Mouse (Mus musculus): ENCODE results near the gene Cd244a. TPM values are rescaled to one million over a fixed set of nuclear protein-coding genes. Genes with fewer than 3 reads are reported as not detected.

Cd244a gene
- polyA plus RNA-seq, 1 experiment from 2014 or later, result not detected

DNA sequence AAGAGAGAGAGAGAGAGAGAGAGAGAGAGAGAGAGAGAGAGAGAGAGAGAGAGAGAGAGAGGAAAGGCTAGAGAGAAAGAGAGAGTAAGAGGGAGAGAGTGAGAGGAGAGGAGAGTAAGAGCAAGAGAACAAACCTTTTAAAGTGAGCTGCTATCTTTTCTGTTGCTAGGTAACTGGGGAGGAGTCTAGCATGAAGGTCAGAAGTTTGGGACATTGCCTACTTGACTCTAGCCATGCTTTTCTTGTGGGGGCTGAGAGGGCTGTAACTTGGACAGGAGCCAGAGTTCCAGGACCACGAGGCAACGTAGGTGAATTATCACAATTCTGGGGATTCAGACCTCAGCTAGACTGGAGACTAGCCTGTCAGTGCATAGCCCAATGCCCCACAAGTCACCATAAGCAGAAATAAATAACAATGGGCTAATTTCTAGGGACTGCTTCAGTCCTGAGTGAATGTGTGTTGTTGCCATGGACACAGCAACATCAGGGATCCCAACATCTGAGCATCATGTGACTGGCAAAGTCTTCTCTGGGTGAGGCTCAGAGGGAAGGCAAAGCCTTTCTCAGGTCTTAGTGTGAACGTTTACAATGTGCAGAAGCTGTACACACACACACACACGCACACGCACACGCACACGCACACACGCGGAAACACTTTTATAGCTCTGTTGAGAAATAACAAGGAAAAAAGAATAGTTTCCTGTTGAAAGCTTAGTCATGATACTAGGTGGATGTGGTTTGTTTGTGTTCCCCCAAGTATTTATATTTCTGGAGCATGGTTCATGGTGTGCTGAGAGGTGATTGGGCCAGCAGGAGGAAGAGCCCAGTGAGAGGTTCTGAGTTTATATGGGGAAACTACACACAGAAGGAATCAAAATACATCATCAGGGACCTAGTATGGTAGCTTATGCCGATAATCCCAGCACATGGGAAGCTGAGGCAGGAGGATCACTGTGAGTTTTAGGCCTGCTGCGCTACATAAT lies 5.3 kb upstream of the Cd244a start:
- H3K4me1 ChIP-seq, result no peaks in the 10 kb centered on the region
- H3K36me3 ChIP-seq (ENCODE audit: poor library complexity, severe bottlenecking), result no peaks in the 10 kb centered on the region
- H3K27me3 ChIP-seq, result no peaks in the 10 kb centered on the region
- H3K9ac ChIP-seq, result no peak overlapping the region
- H3K27ac ChIP-seq, result no peak overlapping the region
- no peak overlapping the region for H3K4me3 ChIP-seq
- 85% methylated on average over 11 of the region's 11 CpGs for WGBS
- H3K9me3 ChIP-seq (replicated peaks), result no peaks in the 10 kb centered on the region
- H3K4me2 ChIP-seq, result no peak overlapping the region
- no peak for ATAC-seq

DNA sequence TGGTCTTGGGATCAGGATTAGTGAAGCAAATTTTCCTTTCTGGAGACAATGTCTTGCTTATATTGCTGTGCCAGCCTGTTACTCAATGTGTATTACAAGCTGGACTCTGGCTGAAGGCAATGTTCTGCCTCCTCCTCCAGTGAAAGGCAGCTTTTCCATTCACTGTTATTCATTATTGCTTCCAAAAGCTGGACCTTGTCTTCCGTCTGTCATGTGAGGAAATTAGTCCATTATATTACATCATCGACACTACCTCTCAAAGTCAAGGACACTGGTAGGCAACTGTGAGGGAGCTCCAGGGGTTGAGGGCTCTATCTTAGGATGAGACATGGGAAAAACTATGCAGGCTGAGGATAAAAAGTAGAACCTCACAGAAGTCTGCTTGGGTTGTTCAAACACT lies 2.6 kb upstream of the Cd244a start:
- no peak for ATAC-seq
- Histone ChIP-seq H3K27me3 (no peaks in the 10 kb centered on the region), H3K36me3 (ENCODE audit: poor library complexity, severe bottlenecking) (no peaks in the 10 kb centered on the region), H3K4me1 (no peaks in the 10 kb centered on the region), H3K27ac (no peak overlapping the region), H3K9me3 (replicated peaks) (no peaks in the 10 kb centered on the region), H3K4me3 (no peak overlapping the region), H3K4me2 (no peak overlapping the region), H3K9ac (no peak overlapping the region)
- 85% methylated on average over 2 of the region's 2 CpGs for WGBS

DNA sequence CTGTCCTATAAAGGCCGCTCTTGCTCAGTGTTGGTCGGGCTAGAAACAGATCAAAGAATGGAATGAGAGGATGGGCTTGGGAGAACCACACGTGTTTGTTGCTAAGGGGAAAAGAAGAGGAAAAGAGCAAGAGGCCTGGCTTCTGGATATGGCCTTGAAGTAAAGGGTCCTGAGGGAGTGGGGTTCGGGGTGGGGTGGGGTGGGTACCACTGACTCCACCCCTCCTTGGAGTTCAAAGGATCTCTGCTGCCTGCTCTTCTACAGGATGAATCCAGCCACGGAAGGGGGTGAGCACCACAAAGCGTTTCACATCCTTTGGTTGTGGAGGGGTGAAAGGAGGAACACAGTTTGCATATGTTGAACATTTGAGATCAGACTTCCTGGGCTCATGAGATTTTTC lies 586 bp upstream of the Cd244a start:
- ATAC-seq, result no peak
- Histone ChIP-seq H3K27me3 (no peaks in the 10 kb centered on the region), H3K27ac (no peak overlapping the region), H3K4me1 (no peaks in the 10 kb centered on the region), H3K4me3 (no peak overlapping the region), H3K9ac (no peak overlapping the region), H3K4me2 (no peak overlapping the region), H3K36me3 (ENCODE audit: poor library complexity, severe bottlenecking) (no peaks in the 10 kb centered on the region), H3K9me3 (replicated peaks) (no peaks in the 10 kb centered on the region)
- WGBS, result 78% methylated on average over 6 of the region's 6 CpGs

DNA sequence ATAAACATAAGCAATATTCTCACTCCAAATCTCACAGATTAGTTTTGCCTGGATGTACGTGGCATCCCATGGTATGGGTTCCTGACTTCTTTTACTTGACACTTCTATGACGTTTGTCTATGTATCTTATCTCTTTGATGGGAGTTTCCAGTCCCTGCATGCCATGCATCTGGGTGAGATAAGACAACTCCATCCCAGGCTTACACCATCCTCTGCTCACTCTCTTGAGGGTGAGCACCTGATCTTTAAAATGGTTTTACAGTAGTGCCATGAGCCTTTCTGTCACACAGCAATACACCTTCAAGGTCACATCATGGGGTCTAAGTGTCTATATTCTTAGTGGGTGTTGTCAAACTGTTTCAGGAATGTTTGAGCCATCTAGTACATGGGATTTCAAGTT lies 1.3 kb downstream of the Cd244a start:
- 81% methylated on average over 2 of the region's 2 CpGs for WGBS
- no peak overlapping the region for H3K27ac ChIP-seq
- no peaks in the 10 kb centered on the region for H3K9me3 ChIP-seq (replicated peaks)
- ATAC-seq, result no peak
- no peak overlapping the region for H3K4me2 ChIP-seq
- no peaks in the 10 kb centered on the region for H3K27me3 ChIP-seq
- H3K4me1 ChIP-seq, result no peaks in the 10 kb centered on the region
- no peak overlapping the region for H3K9ac ChIP-seq
- no peaks in the 10 kb centered on the region for H3K36me3 ChIP-seq (ENCODE audit: poor library complexity, severe bottlenecking)
- H3K4me3 ChIP-seq, result no peak overlapping the region

DNA sequence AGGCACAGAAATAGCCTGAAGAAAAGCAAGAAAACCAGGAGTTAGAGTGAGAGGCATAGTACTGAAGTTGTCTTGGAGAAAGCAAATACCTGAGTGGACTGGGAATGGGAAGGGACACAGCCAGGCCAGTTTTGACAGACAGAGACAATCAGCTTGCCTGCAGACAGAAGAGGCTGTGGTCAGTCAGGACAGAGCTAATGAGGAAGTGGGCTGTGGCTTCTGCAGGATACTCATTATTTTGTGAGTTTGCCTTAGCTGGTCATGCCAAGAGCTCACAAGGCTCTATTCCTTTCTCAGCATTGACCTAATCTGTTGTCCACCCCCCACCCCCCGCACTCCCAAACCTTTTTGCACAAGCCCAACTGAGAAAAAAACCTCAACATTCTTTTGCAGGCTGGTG lies 2.2 kb downstream of the Cd244a start:
- H3K4me1 ChIP-seq, result no peaks in the 10 kb centered on the region
- no peaks in the 10 kb centered on the region for H3K36me3 ChIP-seq (ENCODE audit: poor library complexity, severe bottlenecking)
- H3K27me3 ChIP-seq, result no peaks in the 10 kb centered on the region
- H3K27ac ChIP-seq, result no peak overlapping the region
- ATAC-seq, result no peak
- no peaks in the 10 kb centered on the region for H3K9me3 ChIP-seq (replicated peaks)
- no peak overlapping the region for H3K4me2 ChIP-seq
- WGBS, result 90% methylated on average over 1 of the region's 1 CpGs
- H3K9ac ChIP-seq, result no peak overlapping the region
- H3K4me3 ChIP-seq, result no peak overlapping the region

DNA sequence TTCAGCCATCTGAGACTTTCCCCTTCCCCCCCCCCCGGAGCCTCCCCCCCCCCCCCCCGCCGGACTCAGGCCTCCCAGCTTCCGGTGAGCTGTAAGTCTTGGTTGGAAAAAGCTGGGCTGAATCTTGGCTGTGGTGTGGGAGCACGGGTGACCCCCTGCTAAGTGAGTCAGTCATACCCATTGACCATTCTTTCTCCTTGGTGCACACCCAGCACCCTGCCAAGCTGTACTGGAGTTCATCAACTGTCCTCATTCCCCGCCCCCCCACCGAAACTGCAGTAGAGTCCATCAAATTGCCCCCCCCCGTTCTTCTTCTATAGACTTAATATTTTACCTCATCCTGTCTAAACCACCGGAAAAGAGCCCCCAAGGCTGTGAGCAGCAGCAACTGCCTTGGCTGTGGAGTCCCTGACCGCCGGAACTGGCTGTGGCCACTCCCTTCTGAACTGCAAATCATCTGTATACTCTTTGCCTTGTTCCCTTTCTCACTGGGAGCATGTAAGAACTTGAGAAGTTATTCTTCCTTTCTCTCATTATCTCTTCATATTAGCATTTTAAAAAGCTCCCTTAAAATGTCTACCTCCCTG lies 2.7 kb downstream of the Cd244a start:
- H3K9me3 ChIP-seq (replicated peaks), result no peaks in the 10 kb centered on the region
- no peak for ATAC-seq
- H3K9ac ChIP-seq, result no peak overlapping the region
- H3K27ac ChIP-seq, result no peak overlapping the region
- H3K4me2 ChIP-seq, result no peak overlapping the region
- H3K36me3 ChIP-seq (ENCODE audit: poor library complexity, severe bottlenecking), result no peaks in the 10 kb centered on the region
- H3K4me1 ChIP-seq, result no peaks in the 10 kb centered on the region
- no peaks in the 10 kb centered on the region for H3K27me3 ChIP-seq
- H3K4me3 ChIP-seq, result no peak overlapping the region
- 75% methylated on average over 8 of the region's 11 CpGs for WGBS

DNA sequence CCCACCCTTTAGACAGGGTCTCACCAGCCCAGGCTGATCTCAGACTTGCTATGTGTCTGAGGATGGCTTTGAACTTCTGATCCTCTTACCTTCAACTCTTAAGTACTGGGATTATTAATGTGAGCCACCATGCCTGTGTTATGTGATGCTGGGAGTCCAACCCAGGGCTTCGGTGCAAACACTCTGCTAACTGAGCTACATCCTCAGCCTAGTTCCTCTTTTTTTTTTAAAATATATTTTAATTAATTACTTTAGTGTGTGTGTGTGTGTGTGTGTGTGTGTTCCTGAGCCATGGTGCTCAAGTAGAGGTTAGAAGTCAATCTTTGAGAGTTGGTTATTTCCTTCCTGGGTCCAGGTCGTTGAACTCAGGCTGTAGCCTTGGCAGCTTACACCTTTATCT lies 4.0 kb downstream of the Cd244a start:
- Histone ChIP-seq H3K4me2 (no peak overlapping the region), H3K27me3 (no peaks in the 10 kb centered on the region), H3K4me1 (no peaks in the 10 kb centered on the region), H3K9ac (no peak overlapping the region), H3K4me3 (no peak overlapping the region), H3K27ac (no peak overlapping the region), H3K9me3 (replicated peaks) (no peaks in the 10 kb centered on the region), H3K36me3 (ENCODE audit: poor library complexity, severe bottlenecking) (no peaks in the 10 kb centered on the region)
- ATAC-seq, result no peak
- 82% methylated on average over 2 of the region's 2 CpGs for WGBS

DNA sequence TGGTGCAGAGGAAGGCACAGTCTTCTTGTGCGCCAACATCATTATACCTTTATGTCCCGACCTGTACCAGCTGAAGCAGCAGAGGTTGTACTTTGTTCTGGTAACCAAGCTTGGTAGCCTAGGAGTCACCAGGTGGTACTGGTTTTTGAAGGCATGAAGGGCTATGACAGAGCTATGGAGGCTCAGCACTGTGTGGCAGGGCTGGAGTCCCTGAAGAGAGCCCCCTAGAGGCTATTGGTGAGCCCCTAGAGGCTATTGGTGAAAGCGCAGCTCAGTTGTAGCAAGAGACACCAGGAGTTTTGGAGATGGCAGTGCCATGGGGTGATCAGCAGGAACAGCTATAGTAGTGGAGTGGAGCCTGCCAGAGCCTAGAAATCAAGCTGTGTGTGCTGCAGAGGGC lies 5.3 kb downstream of the Cd244a start:
- Histone ChIP-seq H3K36me3 (ENCODE audit: poor library complexity, severe bottlenecking) (no peaks in the 10 kb centered on the region), H3K27ac (no peak overlapping the region), H3K27me3 (no peaks in the 10 kb centered on the region), H3K4me2 (no peak overlapping the region), H3K9me3 (replicated peaks) (no peaks in the 10 kb centered on the region), H3K9ac (no peak overlapping the region), H3K4me1 (no peaks in the 10 kb centered on the region), H3K4me3 (no peak overlapping the region)
- peak; percentile 73; the same call in 1 of the 2 replicates for ATAC-seq
- 54% methylated on average over 3 of the region's 3 CpGs for WGBS

DNA sequence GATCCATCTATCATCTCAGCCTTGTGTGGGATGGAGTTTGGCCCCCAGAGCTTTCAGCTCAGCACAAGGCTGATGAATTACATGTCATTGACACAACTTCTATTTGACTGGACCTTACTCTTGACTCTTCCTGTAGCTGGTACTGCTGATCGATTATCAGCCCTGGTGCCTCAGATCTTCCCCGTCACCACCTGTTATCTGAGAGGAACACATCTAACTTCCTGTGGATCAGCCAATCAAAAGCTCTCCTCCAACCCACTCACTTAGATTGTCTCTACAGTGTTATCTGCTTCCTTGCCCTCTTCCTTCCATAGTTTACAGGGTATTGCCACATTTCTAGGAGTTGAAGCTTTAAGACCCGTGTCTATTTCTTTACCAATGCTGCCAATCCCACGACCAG lies 6.9 kb downstream of the Cd244a start:
- ATAC-seq, result no peak
- Histone ChIP-seq H3K27ac (no peak overlapping the region), H3K4me1 (no peaks in the 10 kb centered on the region), H3K9ac (no peak overlapping the region), H3K9me3 (replicated peaks) (no peaks in the 10 kb centered on the region), H3K4me3 (no peak overlapping the region), H3K4me2 (no peak overlapping the region), H3K27me3 (no peaks in the 10 kb centered on the region), H3K36me3 (ENCODE audit: poor library complexity, severe bottlenecking) (no peaks in the 10 kb centered on the region)
- WGBS, result 87% methylated on average over 4 of the region's 4 CpGs

DNA sequence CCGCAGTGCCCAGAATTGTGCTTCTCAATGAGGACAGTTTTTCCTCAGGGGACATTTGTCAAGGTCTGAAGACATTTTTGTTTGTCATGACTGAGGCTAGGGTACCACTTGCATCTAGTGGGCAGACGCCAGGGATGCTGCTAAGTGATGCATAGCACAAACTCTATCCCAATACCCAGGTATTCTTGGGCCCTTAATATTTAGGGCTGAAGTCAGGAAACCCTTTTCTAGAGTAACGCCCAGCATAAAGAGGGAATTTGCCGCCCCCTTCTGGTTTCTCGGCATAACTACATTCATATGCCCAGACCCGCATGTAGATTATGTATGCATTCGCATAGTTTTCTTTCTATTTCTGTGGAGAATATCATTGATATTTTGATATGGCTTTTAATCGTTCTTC lies 7.8 kb downstream of the Cd244a start:
- 24% methylated on average over 8 of the region's 8 CpGs for WGBS

DNA sequence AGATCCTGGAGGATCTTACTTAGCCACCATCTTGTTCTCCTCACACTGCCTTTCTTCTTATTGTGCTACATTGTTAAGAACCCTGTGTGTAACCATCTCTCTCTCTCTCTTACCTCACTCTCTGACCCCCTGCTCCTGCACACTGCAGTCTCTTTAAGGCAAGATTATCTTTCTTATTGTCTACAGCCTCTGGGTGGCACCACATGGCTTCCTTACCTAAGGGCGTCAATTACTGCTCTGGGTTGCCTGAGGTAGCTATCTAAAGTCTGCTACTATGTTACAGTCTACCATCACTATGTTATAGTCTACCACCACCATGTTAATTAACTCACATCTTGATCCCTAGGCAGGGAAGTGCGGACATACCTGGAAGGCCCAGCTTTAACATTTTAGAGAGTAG lies 9.4 kb downstream of the Cd244a start:
- no peak overlapping the region for H3K27ac ChIP-seq
- no peaks in the 10 kb centered on the region for H3K4me1 ChIP-seq
- no peaks in the 10 kb centered on the region for H3K9me3 ChIP-seq (replicated peaks)
- H3K4me2 ChIP-seq, result no peak overlapping the region
- H3K4me3 ChIP-seq, result no peak overlapping the region
- no peaks in the 10 kb centered on the region for H3K36me3 ChIP-seq (ENCODE audit: poor library complexity, severe bottlenecking)
- ATAC-seq, result no peak
- H3K27me3 ChIP-seq, result no peaks in the 10 kb centered on the region
- 52% methylated on average over 2 of the region's 2 CpGs for WGBS
- no peak overlapping the region for H3K9ac ChIP-seq

More for the DNA sequence above, 7.8 kb downstream of the Cd244a start:
- Histone ChIP-seq H3K9me3 (replicated peaks) (no peaks in the 10 kb centered on the region), H3K27me3 (no peaks in the 10 kb centered on the region), H3K4me1 (no peaks in the 10 kb centered on the region), H3K4me2 (no peak overlapping the region), H3K36me3 (ENCODE audit: poor library complexity, severe bottlenecking) (no peaks in the 10 kb centered on the region), H3K9ac (no peak overlapping the region), H3K27ac (no peak overlapping the region), H3K4me3 (no peak overlapping the region)
- peak; percentile 57; the same call in 1 of the 2 replicates for ATAC-seq

DNA sequence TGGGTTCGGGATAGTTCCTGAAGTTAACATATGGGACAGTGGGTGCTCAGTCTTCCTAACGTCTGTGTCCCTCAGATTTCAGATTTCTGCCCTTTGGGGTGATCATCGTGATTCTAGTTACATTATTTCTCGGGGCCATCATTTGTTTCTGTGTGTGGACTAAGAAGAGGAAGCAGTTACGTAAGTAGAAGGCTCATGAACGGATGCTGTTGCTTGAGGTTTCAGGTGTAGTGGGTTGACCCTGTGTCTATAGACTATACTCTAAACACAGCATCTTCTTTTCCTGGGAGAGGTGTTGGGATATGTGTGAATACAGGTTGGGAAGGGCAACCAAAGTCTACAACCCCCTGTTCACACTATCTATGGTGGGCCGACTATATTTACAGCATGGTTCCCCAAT lies 18.2 kb downstream of the Cd244a start:
- Histone ChIP-seq H3K9me3 (replicated peaks) (no peaks in the 10 kb centered on the region), H3K9ac (no peak overlapping the region), H3K4me3 (no peak overlapping the region), H3K4me2 (no peak overlapping the region), H3K36me3 (ENCODE audit: poor library complexity, severe bottlenecking) (no peaks in the 10 kb centered on the region), H3K27me3 (no peaks in the 10 kb centered on the region), H3K27ac (no peak overlapping the region), H3K4me1 (no peaks in the 10 kb centered on the region)
- ATAC-seq, result no peak
- WGBS, result 85% methylated on average over 7 of the region's 7 CpGs
